Mouse (Mus musculus) stomach, embryonic 16.5 days (tissue): ENCODE measurements around the gene Sec62. TPM values are rescaled to one million over a fixed set of nuclear protein-coding genes. Genes with fewer than 3 reads are reported as not detected.

Experiments
- ATAC-seq: fragments of 200-750 bp; cut with Nextera tagmentation; 2 replicates; pipeline ENCODE4 v1.8.0; 2017; ENCODE audit warnings: moderate number of reproducible peaks, moderate TSS enrichment; ENCODE audit not compliant: insufficient read depth, low FRiP score
- H3K27ac ChIP-seq: fragments of 300-500 bp; sonication (generic); 2 replicates; pipeline ENCODE4 v1.5.1; 2014; ENCODE audit warnings: low read length
- H3K27me3 ChIP-seq: fragments of 300-500 bp; sonication (generic); 2 replicates; pipeline ENCODE4 v1.6.1; 2014; ENCODE audit warnings: low read length, control low read depth, mixed read lengths; ENCODE audit not compliant: control insufficient read depth, insufficient read depth
- H3K36me3 ChIP-seq: fragments of 300-500 bp; sonication (generic); 2 replicates; pipeline ENCODE4 v1.6.1; 2014; ENCODE audit warnings: low read length; ENCODE audit not compliant: control insufficient read depth, insufficient read depth
- H3K4me1 ChIP-seq: fragments of 300-500 bp; sonication (generic); 2 replicates; pipeline ENCODE4 v1.6.1; 2014; ENCODE audit warnings: low read length, control low read depth, mixed read lengths; ENCODE audit not compliant: control insufficient read depth, insufficient read depth
- H3K4me2 ChIP-seq: fragments of 300-500 bp; sonication (generic); 2 replicates; pipeline ENCODE4 v1.6.1; 2014; ENCODE audit warnings: low read depth, low read length, mixed read lengths
- H3K4me3 ChIP-seq: fragments of 300-500 bp; sonication (generic); replicated peaks from 2 replicates; pipeline ENCODE4 v1.5.1; 2014; ENCODE audit warnings: mild to moderate bottlenecking, low read length
- H3K9ac ChIP-seq: fragments of 300-500 bp; sonication (generic); 2 replicates; pipeline ENCODE4 v1.6.1; 2014; ENCODE audit warnings: low read length
- H3K9me3 ChIP-seq: fragments of 300-500 bp; sonication (generic); replicated peaks from 2 replicates; pipeline ENCODE4 v1.6.1; 2016; ENCODE audit warnings: low read length, control low read depth; ENCODE audit not compliant: control insufficient read depth
- WGBS: fragments of 180-500 bp; shearing (Covaris S2); extraction: QIAGEN DNeasy Blood & Tissue Kit; methylation state at CpG from one replicate; pipeline ENCODE4 v1.1.7; 2014; 5-methylcytosine and 5-hydroxymethylcytosine counted together
- polyA plus RNA-seq: library from polyadenylated mRNA; unstranded; fragments of >200 nt; fragmentation: Nextera tagmentation; extraction: Ambion mirVana; gene quantifications from 2 replicates; pipeline ENCODE4 v1.2.1, GENCODE M21; 2015

Gene Sec62
- polyA plus RNA-seq, 1 experiment from 2014 or later = 86.1 TPM

GRCm38 (mm10) chr3:30818630-30819125, 26.0 kb downstream of the Sec62 start:
- 94% methylated on average over 16 of the region's 16 CpGs for WGBS
- no peak overlapping the region for H3K9ac ChIP-seq
- no peak for ATAC-seq
- H3K4me2 ChIP-seq = no peak overlapping the region
- H3K27ac ChIP-seq = no peak overlapping the region
- H3K4me1 ChIP-seq = no peaks in the 10 kb centered on the region
- no peaks in the 10 kb centered on the region for H3K9me3 ChIP-seq
- H3K4me3 ChIP-seq = no peak overlapping the region
- H3K36me3 ChIP-seq = peaks cover 16% of the 10 kb centered on the region
- H3K27me3 ChIP-seq = no peaks in the 10 kb centered on the region

- Histone ChIP-seq H3K9ac (no peak overlapping the region), H3K36me3 (peaks cover 12% of the 10 kb centered on the region), H3K4me2 (no peak overlapping the region), H3K27ac (no peak overlapping the region), H3K9me3 (no peaks in the 10 kb centered on the region), H3K27me3 (no peaks in the 10 kb centered on the region), H3K4me3 (no peak overlapping the region), H3K4me1 (no peaks in the 10 kb centered on the region)
- ATAC-seq = no peak
- 93% methylated on average over 8 of the region's 8 CpGs for WGBS
Observed at GRCm38 (mm10) chr3:30822163-30822562, 29.5 kb downstream of the Sec62 start.

GRCm38 (mm10) chr3:30826069-30826468, 33.4 kb downstream of the Sec62 start:
- ATAC-seq = no peak

GRCm38 (mm10) chr3:30831848-30832606, 39.4 kb downstream of the Sec62 start:
- Histone ChIP-seq H3K36me3 (no peaks in the 10 kb centered on the region), H3K4me3 (no peak overlapping the region), H3K4me2 (no peak overlapping the region), H3K9ac (no peak overlapping the region), H3K9me3 (no peaks in the 10 kb centered on the region), H3K27me3 (no peaks in the 10 kb centered on the region), H3K4me1 (no peaks in the 10 kb centered on the region), H3K27ac (no peak overlapping the region)
- no peak for ATAC-seq
- WGBS = 69% methylated on average over 15 of the region's 15 CpGs

More at GRCm38 (mm10) chr3:30826069-30826468, 33.4 kb downstream of the Sec62 start:
- Histone ChIP-seq H3K4me2 (no peak overlapping the region), H3K27ac (no peak overlapping the region), H3K4me3 (no peak overlapping the region), H3K36me3 (0 out of 2 replicates have a peak, but pooled peaks cover 2% of the 10 kb centered on the region), H3K4me1 (no peaks in the 10 kb centered on the region), H3K9ac (no peak overlapping the region), H3K27me3 (no peaks in the 10 kb centered on the region), H3K9me3 (no peaks in the 10 kb centered on the region)
- WGBS = 86% methylated on average over 5 of the region's 5 CpGs

- Histone ChIP-seq H3K9me3 (peaks cover 3% of the 10 kb centered on the region; the same call in 1 of the 2 replicates), H3K4me1 (no peaks in the 10 kb centered on the region), H3K27me3 (no peaks in the 10 kb centered on the region), H3K4me2 (no peak overlapping the region), H3K36me3 (no peaks in the 10 kb centered on the region), H3K4me3 (no peak overlapping the region), H3K9ac (no peak overlapping the region), H3K27ac (no peak overlapping the region)
- 79% methylated on average over 3 of the region's 3 CpGs for WGBS
- no peak for ATAC-seq
Observed at GRCm38 (mm10) chr3:30833254-30833653, 40.6 kb downstream of the Sec62 start.

- H3K27ac ChIP-seq = no peak overlapping the region
- WGBS = 72% methylated on average over 2 of the region's 2 CpGs
- ATAC-seq = no peak
- H3K4me3 ChIP-seq = no peak overlapping the region
- no peaks in the 10 kb centered on the region for H3K36me3 ChIP-seq
- no peaks in the 10 kb centered on the region for H3K4me1 ChIP-seq
- H3K9ac ChIP-seq = no peak overlapping the region
- H3K27me3 ChIP-seq = no peaks in the 10 kb centered on the region
- H3K4me2 ChIP-seq = no peak overlapping the region
- no peaks in the 10 kb centered on the region for H3K9me3 ChIP-seq
Observed at GRCm38 (mm10) chr3:30845755-30846154, 53.1 kb downstream of the Sec62 start.

- Histone ChIP-seq H3K27ac (no peak overlapping the region), H3K4me2 (no peak overlapping the region), H3K4me3 (no peak overlapping the region), H3K9me3 (no peaks in the 10 kb centered on the region), H3K4me1 (no peaks in the 10 kb centered on the region), H3K36me3 (no peaks in the 10 kb centered on the region), H3K9ac (no peak overlapping the region), H3K27me3 (no peaks in the 10 kb centered on the region)
- ATAC-seq = no peak
- WGBS = 72% methylated on average over 1 of the region's 1 CpGs
Observed at GRCm38 (mm10) chr3:30847413-30847812, 54.7 kb downstream of the Sec62 start.

- 80% methylated on average over 5 of the region's 6 CpGs for WGBS
- no peaks in the 10 kb centered on the region for H3K36me3 ChIP-seq
Observed at GRCm38 (mm10) chr3:30851422-30851821, 58.7 kb downstream of the Sec62 start.

GRCm38 (mm10) chr3:30853596-30853995, 60.9 kb downstream of the Sec62 start:
- Histone ChIP-seq H3K9ac (no peak overlapping the region), H3K4me2 (no peak overlapping the region), H3K4me3 (no peak overlapping the region), H3K27ac (no peak overlapping the region), H3K9me3 (no peaks in the 10 kb centered on the region), H3K4me1 (peaks cover 2% of the 10 kb centered on the region; the same call in 1 of the 2 replicates), H3K36me3 (no peaks in the 10 kb centered on the region), H3K27me3 (0 out of 2 replicates have a peak, but pooled peaks cover 5% of the 10 kb centered on the region)
- 83% methylated on average over 5 of the region's 5 CpGs for WGBS
- ATAC-seq = no peak

More at GRCm38 (mm10) chr3:30851422-30851821, 58.7 kb downstream of the Sec62 start:
- Histone ChIP-seq H3K4me1 (peaks cover 2% of the 10 kb centered on the region; the same call in 1 of the 2 replicates), H3K27me3 (0 out of 2 replicates have a peak, but pooled peaks cover 5% of the 10 kb centered on the region), H3K4me2 (no peak overlapping the region), H3K27ac (no peak overlapping the region), H3K9me3 (no peaks in the 10 kb centered on the region), H3K4me3 (no peak overlapping the region), H3K9ac (no peak overlapping the region)
- ATAC-seq = no peak
